22 mouse cellular contexts compared by ENCODE assay signal in the genomic region with DNA sequence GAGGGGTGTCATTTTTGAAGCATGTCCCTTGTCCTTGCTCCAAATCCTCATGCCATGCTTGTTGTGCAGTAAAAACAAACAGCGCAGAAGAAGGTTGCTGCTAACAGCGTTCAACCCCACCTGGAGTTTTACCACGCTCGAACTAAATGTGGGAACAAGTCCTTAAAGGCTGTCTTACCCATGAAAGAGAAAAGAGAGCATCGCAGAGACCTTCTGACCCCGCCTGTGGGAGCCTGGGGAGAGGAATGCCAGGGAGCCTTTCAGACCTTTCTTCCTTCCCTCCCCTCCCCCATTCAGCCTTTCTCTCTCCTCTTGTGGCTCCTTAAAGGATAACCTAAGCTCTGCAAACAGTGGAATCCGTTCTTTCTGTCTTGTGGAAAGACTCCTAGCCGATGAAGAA. TPM values are rescaled to one million over a fixed set of nuclear protein-coding genes. Genes with fewer than 3 reads are reported as not detected.
DNase-seq lines count a peak whose midpoint lies in the region; ATAC-seq and TF ChIP-seq lines count a peak whose summit lies in the region.
"Had no signal": no experiment of that assay in that cellular context is flagged by ENCODE, and none has a peak within 500 bp of the region (broad histone marks: within the 10 kb centered on the region; RNA-seq: fewer than 3 reads in every experiment).

No protein-coding gene starts in this region.

- no peak for TF ChIP-seq CTCF in testis, adult 2 months (IDR thresholded peaks at IDR 0.05; ENCODE audit: control insufficient read depth, insufficient read depth, insufficient replicate concordance, low read depth, low read length)

- no peak overlapping the region for H3K27ac ChIP-seq in kidney, embryonic 15.5 days
- peak overlapping the region; percentile 42; the same call in 1 of the 2 replicates for H3K27ac ChIP-seq in testis, adult 2 months (ENCODE audit: control insufficient read depth, insufficient read depth, low read depth, low read length)
- H3K27ac ChIP-seq: embryonic facial prominence, embryonic 15.5 days; heart, embryonic 10.5 days; hindbrain, embryonic 15.5 days; liver, embryonic 15.5 days had no signal

- no peak overlapping the region for H3K9ac ChIP-seq in kidney, embryonic 15.5 days
- H3K9ac ChIP-seq: embryonic facial prominence, embryonic 15.5 days; hindbrain, embryonic 15.5 days; liver, embryonic 15.5 days had no signal

- DNase-seq in kidney, postnatal 10 days = no peak
- DNase-seq in testis, postnatal 14 days (ENCODE audit: low spot score) = no peak
- peak; percentile 65 for DNase-seq in embryo, embryonic 9.5 days (ENCODE audit: extremely low spot score)
- DNase-seq in ovary, postnatal 36 days (ENCODE audit: low spot score) = no peak
- DNase-seq: adrenal gland, postnatal 10 days; B cell, adult 2 months; cerebellum, adult 18-20 months; cerebellum, postnatal 36 days; gastrocnemius, postnatal 25 days; heart, postnatal 10 days; kidney, adult 18-20 months; lung, postnatal 14 days; right cerebral cortex, adult 18-20 months; thymus, adult 18-20 months had no signal

- H3K36me3 ChIP-seq in kidney, embryonic 15.5 days = no peaks in the 10 kb centered on the region
- H3K36me3 ChIP-seq in testis, adult 2 months (ENCODE audit: control insufficient read depth, insufficient read depth, low read length) = no peaks in the 10 kb centered on the region
- H3K36me3 ChIP-seq: embryonic facial prominence, embryonic 15.5 days; heart, embryonic 10.5 days; hindbrain, embryonic 15.5 days; liver, embryonic 15.5 days had no signal

- H3K27me3 ChIP-seq in kidney, embryonic 15.5 days = 0 out of 2 replicates have a peak, but pooled peaks cover 2% of the 10 kb centered on the region
- H3K27me3 ChIP-seq in testis, adult 2 months (ENCODE audit: control insufficient read depth, insufficient read depth, low read length) = no peaks in the 10 kb centered on the region
- H3K27me3 ChIP-seq: embryonic facial prominence, embryonic 15.5 days; hindbrain, embryonic 15.5 days; liver, embryonic 15.5 days had no signal

- WGBS in kidney, embryonic 15.5 days = 35% methylated on average over 8 of the region's 8 CpGs

- H3K4me1 ChIP-seq in kidney, embryonic 15.5 days = 0 out of 2 replicates have a peak, but pooled peaks cover 6% of the 10 kb centered on the region
- peaks cover 6% of the 10 kb centered on the region; the same call in 1 of the 2 replicates for H3K4me1 ChIP-seq in testis, adult 2 months (ENCODE audit: control insufficient read depth, insufficient read depth, low read length)
- H3K4me1 ChIP-seq: embryonic facial prominence, embryonic 15.5 days; liver, embryonic 15.5 days had no signal

- TF ChIP-seq POLR2A in testis, adult 2 months (IDR thresholded peaks at IDR 0.05; ENCODE audit: control insufficient read depth, low read depth, low read length) = no peak

- H3K4me2 ChIP-seq in kidney, embryonic 15.5 days = 0 out of 2 replicates have a peak overlapping the region, but pooled peaks have one; percentile 7
- H3K4me2 ChIP-seq: embryonic facial prominence, embryonic 15.5 days; hindbrain, embryonic 15.5 days; liver, embryonic 15.5 days had no signal

- no peaks in the 10 kb centered on the region for H3K9me3 ChIP-seq in kidney, embryonic 15.5 days (replicated peaks)
- H3K9me3 ChIP-seq: embryonic facial prominence, embryonic 15.5 days; heart, embryonic 10.5 days; hindbrain, embryonic 15.5 days; liver, embryonic 15.5 days had no signal

- no peak for ATAC-seq in kidney, embryonic 15.5 days (replicated peaks; ENCODE audit: low FRiP score)
- no peak for ATAC-seq in CD4-positive, CD25-positive, alpha-beta regulatory T cell, adult 4 months

- no peak overlapping the region for H3K4me3 ChIP-seq in kidney, embryonic 15.5 days (replicated peaks)
- H3K4me3 ChIP-seq in testis, adult 2 months (ENCODE audit: control insufficient read depth, low read depth, low read length) = no peak overlapping the region
- H3K4me3 ChIP-seq: embryonic facial prominence, embryonic 15.5 days; heart, embryonic 10.5 days; hindbrain, embryonic 15.5 days; liver, embryonic 15.5 days had no signal

RNA-seq across cellular contexts. Expression of a gene that starts 4.8 kb away (rescaled TPM):
- 5.7 and 6.3 TPM in 2 replicates for polyA plus RNA-seq in kidney, embryonic 15.5 days (2015; fragmentation: Nextera tagmentation; extraction: Ambion mirVana)
- 1.5 and 2.2 TPM in 2 replicates for polyA plus RNA-seq in testis, adult 2 months (2012; rRNA removed)
- polyA plus RNA-seq in CD4-positive, CD25-positive, alpha-beta regulatory T cell, adult 4 months (2017; shearing (Covaris generic)) = not detected
- polyA plus RNA-seq: small intestine, adult 2 months had no signal
